ENCODE assay signal across 9 mouse cellular contexts in the genomic region with DNA sequence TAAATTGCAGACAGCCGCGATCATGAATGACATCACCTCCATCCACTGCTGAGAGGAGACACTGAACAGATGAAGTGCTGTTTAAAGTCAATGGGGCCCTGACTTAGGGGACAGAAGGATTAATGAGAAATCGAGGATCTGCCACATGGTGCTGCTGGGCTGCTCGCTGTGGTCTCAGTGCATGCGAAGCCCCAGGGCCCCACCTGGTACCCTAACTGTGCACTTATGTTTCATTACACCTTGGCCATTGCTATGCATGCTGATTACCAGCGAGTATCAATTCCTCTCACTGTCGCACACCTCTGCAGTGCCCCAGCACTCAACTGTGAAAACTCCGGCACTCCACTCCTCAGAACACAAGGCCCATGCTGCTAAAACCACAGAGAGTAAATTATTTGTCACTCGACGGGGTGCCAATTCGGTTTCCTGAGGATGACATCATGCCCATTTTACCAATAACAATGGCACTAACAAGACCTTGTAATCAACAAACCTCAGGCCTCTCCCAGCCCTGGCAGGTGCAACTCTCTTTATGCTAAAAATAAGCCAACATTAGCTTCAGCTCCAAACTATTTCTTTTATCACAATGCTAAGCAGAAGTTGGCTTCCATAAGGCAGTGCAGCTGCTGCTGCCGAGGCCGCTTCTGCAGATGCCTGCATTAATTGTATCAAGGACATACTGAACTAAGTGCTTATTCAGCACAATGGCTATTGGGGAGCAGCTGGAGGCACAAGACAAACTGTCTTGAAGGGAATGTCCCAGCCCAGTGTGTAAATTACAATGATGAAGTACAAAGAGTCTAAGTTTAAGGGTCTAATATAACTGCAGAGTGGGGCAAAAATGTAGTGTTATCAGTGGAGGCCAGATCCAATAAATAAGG.
DNase-seq lines count a peak whose midpoint lies in the region; ATAC-seq and TF ChIP-seq lines count a peak whose summit lies in the region.
"Had no signal": no experiment of that assay in that cellular context is flagged by ENCODE, and none has a peak within 500 bp of the region (broad histone marks: within the 10 kb centered on the region; RNA-seq: fewer than 3 reads in every experiment).

No protein-coding gene starts in this region.

- no peak overlapping the region for H3K9ac ChIP-seq in ES-E14 (ENCODE audit: insufficient read depth, low read depth, low read length, poor library complexity, severe bottlenecking)
- peak overlapping the region; percentile 1; the same call in 1 of the 2 replicates for H3K9ac ChIP-seq in heart, embryonic 13.5 days
- H3K9ac ChIP-seq in midbrain, embryonic 11.5 days (ENCODE audit: low read length), result no peak overlapping the region

- no peaks in the 10 kb centered on the region for H3K36me3 ChIP-seq in heart, embryonic 10.5 days
- no peaks in the 10 kb centered on the region for H3K36me3 ChIP-seq in ES-E14 (ENCODE audit: control insufficient read depth, insufficient read depth, low read length, poor library complexity, severe bottlenecking)
- H3K36me3 ChIP-seq in heart, embryonic 13.5 days, result no peaks in the 10 kb centered on the region
- H3K36me3 ChIP-seq in midbrain, embryonic 11.5 days (ENCODE audit: control insufficient read depth, insufficient read depth, low read length), result no peaks in the 10 kb centered on the region

- no peaks in the 10 kb centered on the region for H3K9me3 ChIP-seq in heart, embryonic 10.5 days
- no peaks in the 10 kb centered on the region for H3K9me3 ChIP-seq in ES-E14 (ENCODE audit: control insufficient read depth, insufficient read depth, low read depth, low read length)
- no peaks in the 10 kb centered on the region for H3K9me3 ChIP-seq in heart, embryonic 13.5 days
- H3K9me3 ChIP-seq in midbrain, embryonic 11.5 days (ENCODE audit: control insufficient read depth, low read length), result no peaks in the 10 kb centered on the region

- in situ Hi-C loops in ES-E14 (cut with MboI; ENCODE audit: low sequenced_read_pairs in 2 of 2, unreplicated experiment in 2 of 2), result no loop called here

- no peak overlapping the region; the same call in 1 of the 2 replicates for H3K27ac ChIP-seq in heart, embryonic 10.5 days
- H3K27ac ChIP-seq in ES-E14 (ENCODE audit: insufficient read depth, low read depth, low read length, poor library complexity, severe bottlenecking), result no peak overlapping the region
- peak overlapping the region; percentile 79 for H3K27ac ChIP-seq in heart, embryonic 13.5 days (replicated peaks)
- H3K27ac ChIP-seq in midbrain, embryonic 11.5 days (ENCODE audit: low read depth, low read length), result peak overlapping the region; percentile 71
- H3K27ac ChIP-seq in cerebellum, adult 2 months (ENCODE audit: insufficient read depth, low read length), result no peak overlapping the region

- no peak overlapping the region for H3K4me3 ChIP-seq in heart, embryonic 10.5 days
- H3K4me3 ChIP-seq in ES-E14 (ENCODE audit: insufficient read depth in 1 of 2, low read depth in 1 of 2, low read length in 2 of 2, poor library complexity in 1 of 2, severe bottlenecking in 1 of 2), result no peak overlapping the region
- H3K4me3 ChIP-seq in heart, embryonic 13.5 days, result no peak overlapping the region
- H3K4me3 ChIP-seq in midbrain, embryonic 11.5 days (ENCODE audit: low read depth, low read length), result no peak overlapping the region
- H3K4me3 ChIP-seq in cerebellum, adult 2 months (replicated peaks; ENCODE audit: insufficient read depth, low read depth, low read length), result no peak overlapping the region
- H3K4me3 ChIP-seq: erythroblast, embryonic 14.5 days had no signal

- H3K27me3 ChIP-seq in heart, embryonic 10.5 days (ENCODE audit: insufficient read depth, poor library complexity, severe bottlenecking), result no peaks in the 10 kb centered on the region
- H3K27me3 ChIP-seq in heart, embryonic 13.5 days (replicated peaks), result no peaks in the 10 kb centered on the region
- no peaks in the 10 kb centered on the region for H3K27me3 ChIP-seq in midbrain, embryonic 11.5 days (ENCODE audit: control insufficient read depth, insufficient read depth, low read length)
- H3K27me3 ChIP-seq in cerebellum, adult 2 months (ENCODE audit: control insufficient read depth, insufficient read depth, low read length), result no peaks in the 10 kb centered on the region

- H3K4me1 ChIP-seq in heart, embryonic 10.5 days, result peaks cover 39% of the 10 kb centered on the region
- H3K4me1 ChIP-seq in ES-E14 (ENCODE audit: control insufficient read depth in 2 of 2, insufficient read depth in 2 of 2, low read length in 2 of 2, poor library complexity in 1 of 2), result peaks cover 0 to 4% of the 10 kb centered on the region in 2 experiments; a peak in 1 of 4 replicates
- peaks cover 49% of the 10 kb centered on the region for H3K4me1 ChIP-seq in heart, embryonic 13.5 days
- H3K4me1 ChIP-seq in midbrain, embryonic 11.5 days (ENCODE audit: control insufficient read depth, insufficient read depth, low read length), result peaks cover 10% of the 10 kb centered on the region
- no peaks in the 10 kb centered on the region; the same call in 1 of the 2 replicates for H3K4me1 ChIP-seq in cerebellum, adult 2 months (ENCODE audit: control insufficient read depth, insufficient read depth, low read length)

- H3K4me2 ChIP-seq in heart, embryonic 13.5 days, result no peak overlapping the region
- no peak overlapping the region for H3K4me2 ChIP-seq in midbrain, embryonic 11.5 days

- WGBS in heart, embryonic 10.5 days, result 50% methylated on average over 13 of the region's 13 CpGs
- 34% methylated on average over 13 of the region's 13 CpGs for WGBS in heart, embryonic 13.5 days
- 24% methylated on average over 13 of the region's 13 CpGs for WGBS in midbrain, embryonic 11.5 days
- 47% methylated on average over 13 of the region's 13 CpGs for WGBS in cerebellum, adult 2 months

- no peak for TF ChIP-seq POLR2A in cerebellum, adult 2 months (IDR thresholded peaks at IDR 0.05; ENCODE audit: borderline replicate concordance, insufficient read depth, low read length)

- no peak for ATAC-seq in heart, embryonic 13.5 days (ENCODE audit: extremely low read depth, insufficient number of reproducible peaks, low FRiP score, low TSS enrichment)
- peak; percentile 83 for ATAC-seq in midbrain, embryonic 11.5 days (ENCODE audit: low FRiP score)
- no peak for ATAC-seq in CD4-positive, CD25-positive, alpha-beta regulatory T cell, adult 4 months

- no peak for TF ChIP-seq CTCF in cerebellum, adult 2 months (IDR thresholded peaks at IDR 0.05; ENCODE audit: borderline replicate concordance, insufficient read depth, low read depth, low read length)

- DNase-seq in heart, adult 11 months, result peak; percentile 94
- no peak for DNase-seq in heart, embryonic 10.5 days (ENCODE audit: low spot score)
- DNase-seq in ES-E14 (ENCODE audit: low read depth, low spot score), result no peak
- DNase-seq in midbrain, embryonic 11.5 days (ENCODE audit: low spot score, missing footprints), result peak; percentile 86
- no peak for DNase-seq in cerebellum, adult 2 months
- DNase-seq in right cerebral cortex, postnatal 14 days, result no peak

TF ChIP-seq in ES-E14, 5 proteins besides CTCF, POLR2A, EP300 and RAD21:
- TF ChIP-seq ZC3H11A (IDR thresholded peaks at IDR 0.05; ENCODE audit: borderline replicate concordance, low read depth, low read length) (no peak), MAFK (IDR thresholded peaks at IDR 0.05; ENCODE audit: insufficient read depth, low read depth, low read length) (peak; percentile 87)

Comparison
In these comparisons a context has a peak if more than half of its experiments do, and no peak if none do; other contexts are left out.
1. DNase-seq: peak in heart, adult 11 months (single experiment) and midbrain, embryonic 11.5 days (single experiment); none in heart, embryonic 10.5 days (single experiment), ES-E14 (single experiment), cerebellum, adult 2 months (0 of 2) and right cerebral cortex, postnatal 14 days (single experiment).
2. H3K27ac ChIP-seq: peak in heart, embryonic 13.5 days (single experiment) and midbrain, embryonic 11.5 days (single experiment); none in heart, embryonic 10.5 days (single experiment), ES-E14 (single experiment) and cerebellum, adult 2 months (single experiment).